Mouse (Mus musculus) MN1 (cell line): ENCODE data around the gene Abcb6.

Experiments
- DNase-seq: peaks from one replicate; pipeline ENCODE4 v3.0.0-alpha.2; 2016; ENCODE audit warnings: low spot score

The Abcb6 gene

DNA sequence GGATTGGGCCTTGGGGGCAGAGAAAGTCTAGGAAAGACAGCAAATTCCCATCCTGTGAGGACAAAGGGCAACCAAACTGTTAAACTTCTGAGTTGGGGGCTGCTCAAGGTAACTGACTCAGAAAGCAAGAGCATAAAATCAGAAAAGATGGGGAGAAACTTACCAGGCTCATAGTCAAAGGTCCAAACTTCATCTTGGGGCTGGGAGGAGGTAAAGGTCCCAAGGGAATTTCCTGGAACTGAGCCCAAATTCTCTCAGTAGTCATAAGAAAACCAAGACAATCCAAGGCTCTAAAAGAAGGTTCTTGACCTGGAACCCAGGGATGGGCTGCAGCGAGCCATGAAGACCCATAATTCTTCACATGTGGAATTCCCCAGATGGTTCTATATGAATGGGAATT lies 21.0 kb upstream of the Abcb6 start:
- DNase-seq: no peak

DNA sequence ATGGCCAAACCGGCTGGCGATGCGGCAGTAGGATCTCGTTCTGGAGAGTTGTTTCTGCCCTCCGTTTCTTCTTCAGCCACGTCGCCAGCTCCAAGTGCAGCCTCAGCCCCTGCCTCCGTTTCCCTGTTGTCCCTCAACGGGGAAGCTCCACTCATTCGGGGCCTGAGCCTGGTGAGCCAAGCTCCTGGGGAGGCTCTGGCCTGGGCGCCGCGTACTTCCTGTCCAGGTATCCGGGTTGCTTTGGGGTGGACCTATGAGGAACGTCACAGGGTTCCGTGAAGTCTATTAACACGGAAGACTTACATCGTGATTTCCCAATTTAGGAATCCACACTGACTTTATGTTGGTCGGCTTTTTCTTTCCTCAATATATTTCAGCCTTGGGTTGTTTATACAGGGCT lies 12.3 kb upstream of the Abcb6 start:
- peak; percentile 46 for DNase-seq

DNA sequence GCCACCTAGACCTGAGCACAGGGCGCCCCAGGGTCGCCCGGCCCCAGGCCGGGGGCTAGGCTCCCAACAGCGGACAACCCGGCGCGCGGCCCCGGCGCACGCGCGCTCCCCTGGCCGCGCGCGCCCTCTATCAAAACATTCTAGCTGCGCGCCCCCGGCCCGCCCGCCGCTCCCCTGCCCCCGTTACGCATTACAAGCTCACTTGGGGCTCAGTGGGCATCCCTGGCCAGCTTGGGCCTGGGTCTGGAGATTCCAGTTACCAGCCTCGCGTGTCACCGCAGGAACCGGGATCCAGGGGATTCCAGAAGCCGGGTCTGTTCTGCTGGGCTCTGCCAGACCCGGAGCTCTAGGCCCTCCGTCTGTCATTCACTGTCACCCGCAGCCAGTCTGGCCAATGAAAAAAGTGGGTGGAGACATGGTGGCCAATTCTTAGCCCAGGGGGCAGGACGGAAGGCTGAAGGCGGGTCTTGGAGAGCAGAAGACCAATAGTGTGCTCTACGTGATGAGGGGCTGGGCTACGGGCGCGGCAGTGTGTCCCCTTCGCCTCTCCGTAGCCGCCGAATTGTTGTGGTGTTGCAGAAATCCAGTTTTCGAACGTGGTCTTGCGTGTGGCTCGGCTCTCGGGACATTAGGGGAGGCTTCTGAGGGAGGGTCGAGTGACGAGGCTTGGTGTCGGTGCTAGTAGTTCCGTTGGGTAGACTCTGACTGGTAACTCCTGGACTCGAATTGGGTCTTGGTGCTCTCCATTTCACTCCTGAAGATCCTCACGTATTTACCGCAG lies 11.6 kb upstream of the Abcb6 start, which contains the start of the genes Ankzf1 and Atg9a:
Ankzf1 (plus strand) TSS at position 530 of the 781 bp plus-strand sequence.
Atg9a (minus strand) TSS at position 575 of the 781 bp plus-strand sequence.
- peak; percentile 97 for DNase-seq

DNA sequence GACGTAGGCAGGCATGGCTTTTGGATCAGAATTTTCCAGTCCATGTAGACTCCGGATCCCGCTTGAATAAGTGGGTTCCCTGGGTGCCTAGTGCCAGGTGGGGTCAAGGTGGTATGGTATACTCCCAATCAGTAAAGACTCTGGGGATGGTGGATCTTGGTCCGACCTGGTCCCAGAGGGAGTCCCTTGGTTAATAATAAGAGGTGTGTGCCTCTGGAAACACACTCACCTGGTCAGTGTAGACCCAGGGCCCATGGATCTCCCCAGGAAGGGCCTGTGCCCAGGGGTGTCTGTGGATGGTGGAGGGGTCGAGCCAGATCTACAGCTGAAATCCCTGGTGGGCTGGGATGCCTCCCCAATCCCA lies 11.0 kb upstream of the Abcb6 start:
- DNase-seq: no peak

DNA sequence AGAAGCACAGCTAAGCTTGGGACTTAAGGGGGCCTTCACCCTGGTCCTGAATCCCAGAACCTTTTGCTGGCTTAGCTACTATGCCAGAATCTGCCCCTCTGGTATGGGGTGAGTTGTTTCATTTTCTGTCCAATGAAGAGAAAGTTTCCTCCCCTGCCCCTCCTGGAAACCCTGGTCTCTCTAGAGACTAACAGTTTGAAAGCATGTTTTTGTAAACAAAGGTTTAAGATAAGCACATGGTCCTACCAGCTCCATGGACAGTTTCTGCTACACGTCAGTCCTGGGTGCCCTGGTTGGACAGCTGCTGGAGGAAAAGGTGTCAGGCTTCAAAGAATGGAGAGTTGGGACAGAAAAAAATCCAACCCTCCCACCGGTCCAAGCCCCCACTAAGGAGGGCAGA lies 10.4 kb upstream of the Abcb6 start:
- DNase-seq: no peak

DNA sequence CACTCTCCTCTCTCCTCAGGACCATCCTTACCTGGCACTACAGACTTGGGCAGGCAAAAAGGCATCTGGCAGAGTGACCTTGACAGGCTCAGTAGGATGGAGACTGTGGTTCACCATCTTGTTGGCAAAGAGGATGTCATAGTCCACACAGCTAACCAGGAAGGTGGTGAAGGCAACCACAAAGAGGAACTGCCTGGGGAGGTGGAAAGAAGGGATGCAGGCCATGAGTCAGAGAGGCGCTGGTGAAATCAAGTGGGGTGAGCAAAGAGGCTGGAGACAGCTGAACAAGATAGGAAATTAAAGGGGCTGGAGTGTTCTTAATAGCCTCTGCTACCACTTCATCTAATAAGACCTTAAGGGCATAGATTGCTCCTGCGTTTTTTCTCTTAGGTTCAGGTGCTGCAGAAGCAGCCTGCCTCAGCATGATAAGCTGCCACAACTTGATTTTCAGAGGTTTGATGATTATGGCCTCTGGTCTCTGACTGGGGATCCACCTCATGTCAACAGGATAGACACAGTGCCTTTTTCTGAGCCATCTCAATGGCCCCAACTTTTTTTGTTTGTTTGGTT lies 7.8 kb upstream of the Abcb6 start:
- DNase-seq: no peak

DNA sequence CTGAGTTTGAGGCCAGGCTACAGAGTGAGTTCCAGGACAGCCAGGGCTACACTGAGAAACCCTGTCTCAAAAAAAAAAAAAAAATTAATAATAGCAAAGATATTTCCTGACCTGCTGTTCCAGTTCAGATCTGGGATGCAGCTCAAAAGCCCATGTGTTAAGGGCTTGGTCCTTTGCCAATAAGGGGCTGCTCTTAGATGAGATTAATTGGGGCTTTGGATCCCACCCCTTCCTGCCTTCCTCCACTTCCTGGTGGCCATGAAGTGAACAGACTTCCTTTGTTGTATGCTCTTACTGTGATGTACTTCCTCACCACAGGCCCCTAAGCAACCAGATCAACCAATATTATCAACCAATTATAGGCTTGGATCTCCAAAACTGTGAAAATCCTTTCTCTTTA lies 6.9 kb upstream of the Abcb6 start:
- no peak for DNase-seq

DNA sequence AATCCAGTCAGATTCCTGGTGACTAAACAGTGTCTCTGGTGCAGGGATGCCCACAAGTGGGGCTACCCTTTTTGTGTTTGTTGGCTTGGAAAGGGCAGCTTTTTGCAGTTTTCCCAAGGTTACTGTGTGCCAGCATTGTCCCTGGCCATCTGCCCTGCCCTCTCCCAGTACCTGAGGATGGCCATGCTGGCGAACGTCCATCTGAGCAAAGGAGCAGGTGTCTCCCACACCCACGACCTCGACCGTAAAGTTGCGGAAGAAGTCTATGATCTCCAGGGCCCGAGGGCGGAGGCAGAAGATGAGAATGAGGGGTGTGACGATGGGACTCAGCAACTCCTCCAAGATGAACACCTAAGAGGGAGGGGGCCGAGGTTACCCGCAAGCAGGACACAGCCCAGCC lies 5.3 kb upstream of the Abcb6 start:
- DNase-seq: no peak

DNA sequence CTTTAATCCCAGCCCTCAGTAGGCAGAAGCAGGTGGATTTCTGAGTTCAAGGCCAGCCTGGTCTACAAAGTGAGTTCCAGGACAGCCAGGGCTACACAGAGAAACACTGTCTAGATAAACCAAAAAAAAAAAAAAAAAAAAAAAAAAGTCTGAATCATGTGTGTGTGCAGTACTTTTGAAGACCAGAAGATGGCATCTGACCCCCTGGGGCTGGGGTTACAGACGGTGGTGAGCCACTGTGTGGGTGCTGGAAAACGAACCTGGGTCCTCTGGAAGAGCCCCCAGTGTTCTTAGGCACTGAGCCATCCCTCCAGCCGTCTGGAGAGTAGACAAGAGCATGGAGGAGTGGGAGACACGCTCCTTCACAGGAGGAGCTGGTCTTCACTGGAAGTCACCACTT lies 2.0 kb upstream of the Abcb6 start:
- no peak for DNase-seq

DNA sequence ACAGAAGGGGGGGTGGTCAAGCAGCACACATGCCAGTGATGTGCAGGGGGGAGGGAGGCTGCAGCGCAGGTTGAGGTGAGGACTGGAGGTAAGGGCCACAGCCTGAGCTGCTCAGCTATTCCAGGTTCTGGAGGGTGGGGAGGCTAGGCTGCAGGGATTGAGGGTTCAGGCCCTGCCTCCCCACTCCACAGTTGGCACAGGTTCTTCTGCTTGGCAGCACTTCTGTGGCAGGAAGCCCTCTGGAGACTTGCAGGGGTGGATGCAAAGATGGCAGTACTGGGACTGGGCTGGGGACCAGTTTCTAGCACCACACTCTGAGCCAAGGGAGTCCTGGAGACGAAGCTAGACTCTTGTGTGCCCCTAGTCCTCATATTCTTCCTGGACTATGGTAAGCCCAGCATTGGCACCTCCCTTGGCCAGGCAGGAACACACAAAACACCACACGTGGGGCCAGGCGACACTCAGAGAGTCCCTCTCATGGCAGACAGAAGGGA lies 1.2 kb upstream of the Abcb6 start:
- no peak for DNase-seq

DNA sequence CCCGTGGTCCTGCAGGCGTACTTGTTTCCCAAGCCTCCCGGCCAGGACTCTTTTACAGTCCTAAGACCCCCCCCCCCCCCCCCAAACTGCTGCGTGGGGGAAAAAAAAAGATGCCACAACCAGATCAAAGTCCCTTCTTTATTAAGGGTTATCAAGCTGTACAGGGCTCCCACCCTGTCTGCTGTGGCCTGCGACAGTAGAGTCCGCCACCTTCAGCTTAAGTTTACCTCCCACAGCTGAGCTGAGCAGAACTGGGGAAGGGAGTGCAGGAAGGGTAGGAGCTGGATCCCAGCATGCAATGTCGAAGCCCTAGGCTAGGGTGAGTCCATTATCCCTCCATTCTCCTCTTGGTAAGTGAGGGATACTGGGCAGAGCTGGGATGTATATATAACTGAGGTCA lies 549 bp upstream of the Abcb6 start:
- no peak for DNase-seq

DNA sequence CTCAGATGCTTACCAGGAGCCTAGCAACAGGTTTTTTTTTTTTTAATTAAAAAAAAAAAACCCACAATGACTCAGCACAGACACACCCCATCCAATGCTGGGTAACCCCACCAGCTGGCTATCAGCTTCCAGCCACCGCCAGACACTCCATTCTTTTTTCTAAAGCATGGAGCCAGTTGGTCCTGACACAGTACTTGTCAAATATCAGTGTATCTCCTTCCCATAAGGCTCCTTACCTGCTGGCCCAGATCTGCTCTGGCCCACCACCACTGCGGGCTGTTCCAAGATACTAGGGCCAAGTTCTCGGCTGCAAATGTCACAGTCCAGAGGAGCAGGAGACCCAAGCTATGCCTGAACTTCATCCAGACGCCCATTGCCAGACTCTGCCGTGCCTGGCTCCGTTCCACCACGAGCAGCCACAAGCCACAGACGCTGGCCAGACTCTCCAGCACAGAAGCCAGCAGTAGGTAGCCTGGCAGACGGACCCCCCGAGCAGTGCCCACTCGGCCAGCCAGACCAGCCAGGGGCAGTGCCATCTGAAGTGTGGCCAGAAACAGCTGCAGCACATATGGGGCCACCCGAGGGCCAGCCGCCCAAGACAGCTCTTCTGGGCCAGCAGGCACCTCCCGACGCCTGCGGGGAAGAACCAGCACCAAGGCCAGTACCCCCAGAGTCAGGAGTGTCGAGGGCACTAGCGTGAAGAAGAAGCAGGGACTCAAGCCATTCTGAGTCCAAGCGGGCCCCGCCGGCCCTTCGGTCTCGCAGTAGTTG lies 673 bp downstream of the Abcb6 start:
- peak; percentile 83 for DNase-seq

DNA sequence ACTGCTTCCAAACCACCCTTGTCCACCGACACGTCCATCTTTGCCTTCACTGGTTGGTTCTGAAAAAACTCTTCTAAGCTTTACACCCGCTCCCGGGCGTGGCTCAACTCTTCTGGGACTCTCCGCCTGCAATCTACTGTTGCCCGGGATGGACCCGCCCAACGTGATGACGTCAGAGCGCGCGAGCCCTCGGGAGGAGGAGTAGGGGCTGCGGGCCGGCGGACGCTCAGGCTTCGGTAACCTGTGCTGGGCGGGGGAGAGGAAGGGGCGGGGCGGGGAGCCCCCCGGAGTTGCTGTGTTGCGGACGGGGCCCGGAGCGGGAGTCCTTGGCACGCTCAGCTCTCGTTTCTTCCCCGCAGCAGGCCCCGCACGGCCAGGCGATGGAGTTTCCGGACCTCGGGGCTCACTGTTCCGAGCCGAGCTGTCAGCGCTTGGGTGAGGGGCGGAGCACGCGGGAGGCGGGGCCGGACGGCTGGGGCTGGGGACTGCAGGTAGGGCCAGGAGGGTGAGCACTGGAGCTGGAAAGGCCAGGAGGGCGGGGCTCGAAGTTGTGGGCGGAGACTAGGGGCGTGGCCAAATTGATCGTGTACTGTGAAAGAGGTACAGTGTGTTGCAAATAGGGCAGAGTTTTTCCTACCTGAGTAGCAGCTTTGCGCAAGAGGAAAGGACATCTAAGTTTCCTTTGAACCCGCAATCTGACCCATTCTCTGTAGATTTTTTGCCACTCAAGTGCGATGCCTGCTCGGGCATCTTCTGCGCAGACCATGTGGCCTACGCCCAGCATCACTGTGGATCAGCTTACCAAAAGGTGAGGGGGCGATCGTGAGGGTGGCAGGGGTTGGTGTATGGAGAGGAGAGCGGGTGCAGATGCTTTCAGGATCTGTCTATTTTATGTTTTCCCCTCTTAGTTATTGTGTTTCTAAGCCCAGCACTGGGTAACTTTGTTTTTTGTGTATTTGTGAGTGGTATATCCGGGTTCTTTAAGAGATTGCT lies 11.4 kb downstream of the Abcb6 start, which contains the start of gene Zfand2b:
Zfand2b (plus strand) TSS at position 175 of the 993 bp plus-strand sequence.
- peak; percentile 96 for DNase-seq

DNA sequence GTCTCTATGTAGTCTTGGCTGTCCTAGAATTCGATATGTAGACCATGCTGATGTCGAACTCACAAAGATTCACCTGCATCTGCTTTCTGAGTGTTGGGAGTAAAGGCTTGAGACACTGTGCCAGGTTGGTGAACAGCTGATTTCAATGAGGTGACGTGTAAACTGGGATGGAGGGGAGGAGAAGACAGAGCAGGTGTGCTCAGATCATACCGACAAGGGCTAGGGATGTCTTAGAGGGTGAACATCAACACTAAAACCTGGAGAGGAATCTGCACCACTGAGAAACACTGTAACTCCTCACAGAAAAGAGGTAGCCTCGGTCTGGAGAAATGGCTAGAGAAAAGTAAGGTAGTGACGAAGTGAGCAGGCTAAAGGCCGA lies 12.1 kb downstream of the Abcb6 start:
- DNase-seq: no peak

DNA sequence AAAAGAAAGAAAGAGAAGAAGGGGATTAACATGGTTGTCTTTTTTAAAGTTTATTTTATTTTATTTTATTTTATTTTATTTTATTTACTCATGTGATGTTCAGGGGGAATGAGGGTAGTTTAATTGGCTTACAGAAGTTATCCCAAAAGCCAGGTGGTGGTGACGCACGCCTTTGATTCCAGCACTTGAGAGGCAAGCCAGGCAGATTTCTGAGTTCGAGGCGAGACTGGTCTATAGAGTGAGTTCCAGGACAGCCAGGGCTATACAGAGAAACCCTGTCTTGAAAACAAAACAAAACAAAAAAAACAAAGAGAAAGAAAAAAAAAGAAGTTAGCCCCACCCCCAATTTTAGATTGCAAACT lies 20.0 kb downstream of the Abcb6 start:
- DNase-seq: no peak

DNA sequence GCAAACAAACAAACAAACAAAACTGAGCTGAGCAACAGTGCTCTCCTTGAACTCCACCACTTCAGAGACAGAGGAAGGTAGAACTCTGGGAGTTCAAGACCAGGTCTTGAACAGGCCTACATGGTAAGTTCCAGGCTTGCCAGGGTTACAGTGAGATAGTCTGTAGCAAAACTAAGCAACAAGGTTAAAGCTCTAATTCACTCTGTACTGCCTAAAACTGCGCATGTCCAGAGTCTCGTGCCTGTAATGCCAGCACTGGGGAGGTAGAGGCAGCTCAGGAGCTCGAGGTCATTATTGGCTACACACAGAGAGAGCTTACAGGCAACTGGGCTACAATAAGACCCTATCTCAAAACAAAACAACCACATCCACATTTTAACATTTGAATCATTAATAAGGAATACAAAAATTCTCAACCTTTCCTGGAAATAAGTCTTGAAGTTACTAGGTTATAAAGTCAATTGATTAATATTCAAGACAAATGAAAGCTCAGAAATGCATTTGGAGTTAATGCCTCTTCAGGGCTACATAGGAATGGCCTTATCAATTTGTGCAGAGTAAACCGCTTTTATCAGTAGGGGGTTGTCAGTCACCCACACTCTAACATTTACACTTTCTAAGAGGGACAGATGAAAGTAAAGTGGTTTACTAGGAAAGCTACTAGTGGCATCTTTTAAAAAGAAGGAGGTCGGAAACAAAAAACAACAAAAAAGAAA lies 20.5 kb downstream of the Abcb6 start:
- DNase-seq: no peak

DNA sequence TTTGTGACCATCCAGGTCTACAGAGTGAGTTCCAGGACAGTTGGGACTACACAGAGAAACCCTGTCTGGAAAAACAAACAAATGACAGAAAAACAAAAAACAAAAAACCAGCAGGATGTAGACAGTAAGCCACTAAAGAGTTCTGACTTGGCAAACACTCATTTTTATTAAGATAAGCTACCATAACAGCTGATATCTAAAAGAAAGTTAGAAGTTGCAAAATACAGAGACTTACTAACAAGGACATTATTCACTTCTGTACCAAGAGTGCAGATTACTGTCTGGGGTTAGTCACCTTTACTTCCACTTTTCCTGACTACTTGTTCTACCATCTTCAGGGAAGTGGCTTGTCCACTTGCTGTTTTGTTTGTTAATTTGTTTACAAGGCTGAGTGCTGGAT lies 21.2 kb downstream of the Abcb6 start:
- DNase-seq: no peak

DNA sequence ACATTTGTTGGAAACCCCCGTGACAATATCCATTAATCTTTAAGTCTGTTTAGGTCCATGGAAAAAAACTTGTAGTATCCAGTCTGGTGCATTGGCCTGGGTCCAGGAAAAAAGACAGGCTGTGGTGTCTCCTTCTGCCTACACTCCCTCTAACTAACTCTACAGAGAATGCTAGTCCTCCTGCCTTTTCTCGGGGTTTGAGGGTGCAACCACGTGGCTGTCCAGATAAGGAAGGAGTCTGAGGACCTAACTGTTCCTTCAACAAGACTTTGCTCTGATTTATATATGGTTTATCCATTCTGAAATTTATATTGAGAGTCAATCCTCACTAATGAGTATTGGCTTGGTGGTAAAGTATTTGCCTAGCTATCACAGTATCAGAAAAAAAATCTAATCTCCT lies 24.4 kb downstream of the Abcb6 start:
- no peak for DNase-seq

DNA sequence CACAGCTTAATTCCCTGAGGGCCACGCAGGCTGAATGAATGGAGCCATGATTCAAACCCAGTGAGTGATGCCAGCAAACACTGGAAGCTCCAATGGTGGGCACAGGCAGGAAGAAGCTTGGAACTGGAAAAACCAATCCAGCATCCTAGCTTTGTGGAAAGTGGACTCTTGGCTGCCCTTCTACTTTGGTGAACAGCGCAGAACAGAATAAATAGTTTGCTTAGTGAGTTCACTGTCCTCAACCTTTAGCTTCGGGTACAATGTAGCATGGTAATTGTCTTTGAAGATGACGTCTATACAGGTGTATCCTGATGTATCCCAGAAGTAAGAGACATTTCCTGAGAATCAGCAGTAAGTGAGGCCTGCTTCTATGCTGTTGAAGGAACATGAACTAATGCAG lies 31.5 kb downstream of the Abcb6 start:
- no peak for DNase-seq

DNA sequence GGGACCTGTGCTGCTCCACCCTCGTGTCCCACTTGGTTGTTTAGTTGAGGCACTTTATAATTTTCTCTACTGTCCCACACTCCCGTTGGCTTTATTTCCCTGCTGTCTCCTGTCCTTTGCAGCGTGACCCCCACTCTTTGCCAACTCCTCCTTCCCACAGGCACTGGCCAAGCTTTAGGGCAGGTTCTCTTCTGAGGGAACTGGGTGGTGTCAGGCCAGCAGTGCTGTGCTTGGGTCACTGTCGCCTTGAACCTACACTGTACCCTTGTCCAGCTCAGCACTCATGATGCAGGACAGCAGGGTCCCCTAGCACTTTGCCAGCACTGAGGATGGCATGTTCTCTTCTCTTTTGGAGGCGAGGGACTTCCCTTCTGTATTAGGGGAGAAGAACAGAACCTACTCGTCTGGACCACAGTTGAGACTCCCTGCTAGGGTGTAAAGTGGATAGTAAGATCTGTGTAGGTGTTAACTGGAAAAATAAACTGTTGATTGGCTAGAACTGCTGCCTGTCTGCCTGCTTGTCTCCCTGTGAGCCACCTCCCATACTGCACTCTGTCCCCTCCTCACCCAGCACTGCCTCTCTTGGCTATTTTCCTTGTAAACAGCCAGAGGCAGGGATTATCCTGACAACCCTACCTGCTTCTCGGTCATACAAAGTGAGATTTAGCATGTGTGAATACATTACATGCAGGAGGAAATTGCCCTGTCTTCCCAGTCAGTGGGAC lies 32.6 kb downstream of the Abcb6 start:
- no peak for DNase-seq
